Mouse (Mus musculus): Measurements from ENCODE around the gene Lrguk.

The Lrguk gene

DNA sequence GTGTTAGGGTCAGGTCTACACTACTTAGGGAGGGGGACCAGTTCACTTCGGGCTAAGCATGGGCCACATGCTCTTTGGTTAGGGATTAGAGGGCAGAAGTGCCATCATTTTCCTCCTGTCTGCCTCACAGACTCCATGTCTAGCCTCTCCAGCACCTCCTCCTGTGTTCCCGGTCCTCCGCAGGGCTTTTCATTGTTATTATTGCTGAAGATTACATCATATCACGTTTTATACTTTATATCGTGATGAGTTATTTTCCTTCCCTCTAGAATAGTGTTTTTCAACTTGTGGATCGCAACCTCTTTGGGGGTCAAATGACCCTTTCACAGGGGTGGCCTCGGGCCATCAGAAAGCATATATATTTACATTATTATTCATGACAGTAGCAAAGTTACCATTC is 37.5 kb downstream of the Lrguk start:
- DNase-seq (ENCODE audit: low spot score) = no peak

DNA sequence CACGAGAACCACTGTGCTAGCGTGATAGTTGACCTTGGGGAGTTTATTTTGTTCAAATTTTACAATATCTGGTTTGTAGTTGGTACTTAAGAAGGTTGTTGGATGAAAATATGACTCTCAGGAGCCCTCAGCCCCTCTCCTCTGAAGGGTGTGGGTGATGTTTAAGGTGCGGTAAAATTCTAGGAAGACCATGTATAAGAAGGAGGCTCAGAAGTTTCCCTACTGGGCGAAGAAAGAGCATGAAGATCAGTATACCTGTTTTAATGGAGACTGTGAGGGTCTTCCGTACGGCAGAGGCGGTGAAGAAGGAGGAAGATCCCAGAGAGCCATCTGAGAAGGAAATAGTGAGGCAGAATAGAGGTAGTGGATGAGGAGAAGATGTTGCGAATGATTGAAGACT is 38.0 kb downstream of the Lrguk start:
- DNase-seq (ENCODE audit: low spot score) = no peak

DNA sequence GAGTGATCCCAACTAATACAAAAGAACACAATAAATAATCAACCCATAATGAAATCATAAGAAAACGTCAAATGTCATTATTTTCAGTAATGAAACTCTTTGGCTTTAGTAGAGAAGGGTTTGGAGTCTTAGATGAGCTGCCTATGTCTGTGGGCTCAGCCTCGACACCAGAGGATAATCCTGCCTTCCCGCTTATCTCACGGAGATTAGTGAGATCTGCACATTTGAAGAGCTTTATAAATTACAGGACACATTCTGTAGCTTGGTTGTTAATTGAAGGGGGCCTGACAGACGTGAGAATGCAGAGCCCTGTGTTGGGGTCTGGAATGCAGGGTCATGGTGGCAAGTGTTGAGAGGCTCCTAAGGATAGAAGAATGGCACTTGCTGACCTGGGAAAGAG is 42.7 kb downstream of the Lrguk start:
- DNase-seq (ENCODE audit: low spot score) = no peak

DNA sequence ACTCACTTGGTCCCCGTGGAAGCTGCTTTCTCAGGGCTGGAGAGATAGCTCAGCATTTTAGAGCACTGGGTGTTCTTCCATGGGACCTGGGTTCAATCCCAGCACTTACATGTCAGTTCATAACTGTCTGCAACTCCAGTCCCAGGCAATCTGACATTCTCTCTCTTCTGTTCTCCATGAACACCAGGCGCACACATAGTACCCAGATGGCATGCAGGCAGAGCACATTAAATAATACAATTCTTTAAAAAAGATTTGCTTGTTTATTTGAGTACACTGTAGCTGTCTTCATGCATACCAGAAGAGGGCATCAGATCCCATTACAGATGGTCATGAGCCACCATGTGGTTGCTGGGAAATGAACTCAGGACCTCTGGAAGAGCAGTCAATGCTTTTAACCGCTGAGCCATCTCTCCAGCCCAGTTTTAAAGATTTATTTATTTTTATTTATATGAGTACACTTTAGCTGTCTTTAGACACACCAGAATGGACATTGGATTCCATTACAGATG is 44.7 kb downstream of the Lrguk start:
- DNase-seq (ENCODE audit: low spot score) = no peak

DNA sequence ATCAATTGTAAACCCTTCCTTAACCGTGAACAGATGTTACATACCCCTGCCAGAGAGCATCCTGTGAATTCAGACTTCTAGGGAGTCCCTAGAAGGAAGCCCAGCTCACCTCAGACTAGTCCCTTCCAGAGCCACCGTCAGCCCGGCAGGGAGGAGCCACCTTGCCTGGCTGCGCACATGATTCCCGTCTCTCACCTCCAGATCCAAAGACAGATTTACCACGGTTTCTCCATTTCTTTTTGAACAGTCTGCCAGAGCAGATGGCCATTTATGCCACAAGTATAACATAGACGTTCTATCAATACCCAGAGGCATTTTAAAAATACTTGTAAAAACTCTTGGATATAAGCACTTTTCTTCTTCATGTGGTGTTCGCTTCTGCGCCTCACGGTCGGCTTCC is 46.3 kb downstream of the Lrguk start:
- no peak for DNase-seq (ENCODE audit: low spot score)

DNA sequence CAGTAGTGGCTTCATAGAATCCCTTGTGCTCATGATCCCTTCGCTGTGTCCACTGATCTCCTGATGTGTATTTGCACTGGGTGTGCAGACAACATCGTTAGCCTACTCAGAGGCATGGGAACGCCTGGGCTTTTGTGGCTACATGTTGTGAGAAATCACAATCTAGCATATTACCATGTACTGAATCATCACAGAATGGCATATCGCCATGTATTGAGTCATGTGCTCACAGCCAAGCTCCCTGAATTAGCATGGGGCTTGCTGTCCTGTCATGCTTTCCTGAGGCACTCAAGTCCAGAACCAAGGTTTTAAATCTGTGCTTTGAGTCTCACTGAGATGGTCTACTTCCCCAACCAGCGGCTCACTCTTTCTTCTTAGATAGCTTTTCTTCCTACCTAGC is 54.2 kb downstream of the Lrguk start:
- DNase-seq (ENCODE audit: low spot score) = no peak

DNA sequence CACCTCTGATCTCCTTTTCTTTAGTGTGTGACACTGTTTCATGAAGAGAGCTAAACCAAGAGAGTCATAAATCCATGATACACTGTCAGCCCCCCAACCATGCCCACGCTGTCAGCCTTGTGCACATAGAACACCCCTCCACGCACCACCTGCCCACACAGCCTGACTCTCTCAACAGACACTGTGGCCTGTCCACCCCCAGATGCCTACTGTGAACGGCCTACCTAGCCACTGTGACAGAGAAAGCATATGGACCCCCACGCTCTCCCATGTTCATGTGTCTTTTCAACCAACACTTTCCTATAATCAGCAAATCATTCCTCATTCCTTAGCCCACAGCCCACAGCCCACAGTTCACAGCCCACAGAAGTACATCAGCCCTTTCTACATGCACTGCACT is 58.5 kb downstream of the Lrguk start:
- no peak for DNase-seq (ENCODE audit: low spot score)

DNA sequence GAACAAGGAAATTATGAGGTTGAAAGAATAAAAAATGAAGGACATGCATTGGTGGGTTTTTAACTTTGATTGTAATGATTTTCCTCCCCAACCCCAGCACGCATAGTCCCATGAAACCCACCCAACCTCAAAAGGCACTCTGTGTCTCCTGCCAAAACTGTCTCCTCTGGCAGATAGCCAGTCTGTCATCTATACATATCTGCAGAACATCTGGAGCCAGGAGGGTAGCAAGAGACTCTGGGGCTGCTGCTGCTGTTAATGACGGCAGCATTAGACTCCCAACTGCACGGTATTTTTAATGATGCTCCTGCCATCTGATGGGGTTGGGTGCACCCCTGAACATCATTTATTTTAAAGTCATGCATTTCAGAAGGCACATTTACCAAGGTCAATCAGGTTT is 59.7 kb downstream of the Lrguk start:
- no peak for DNase-seq (ENCODE audit: low spot score)

DNA sequence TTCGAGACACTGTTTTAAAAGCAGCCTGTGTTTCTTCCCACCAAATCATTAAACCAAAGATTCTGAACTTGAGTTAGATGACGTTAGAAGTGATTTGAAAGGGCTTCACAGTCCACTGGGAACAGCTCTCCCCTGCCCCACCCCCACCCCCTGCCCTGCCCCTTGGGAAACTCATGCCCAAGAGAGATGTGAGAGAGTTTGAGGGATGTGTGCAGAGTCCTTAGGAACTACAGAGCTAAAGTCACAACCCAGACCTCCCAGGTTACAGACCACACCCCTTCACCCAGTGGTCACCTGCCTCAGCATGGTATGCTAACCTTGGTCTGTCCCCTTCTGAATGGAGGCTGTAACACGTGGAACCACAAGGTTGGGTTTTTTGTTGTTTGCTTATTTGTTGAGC is 62.3 kb downstream of the Lrguk start:
- no peak for DNase-seq (ENCODE audit: low spot score)

DNA sequence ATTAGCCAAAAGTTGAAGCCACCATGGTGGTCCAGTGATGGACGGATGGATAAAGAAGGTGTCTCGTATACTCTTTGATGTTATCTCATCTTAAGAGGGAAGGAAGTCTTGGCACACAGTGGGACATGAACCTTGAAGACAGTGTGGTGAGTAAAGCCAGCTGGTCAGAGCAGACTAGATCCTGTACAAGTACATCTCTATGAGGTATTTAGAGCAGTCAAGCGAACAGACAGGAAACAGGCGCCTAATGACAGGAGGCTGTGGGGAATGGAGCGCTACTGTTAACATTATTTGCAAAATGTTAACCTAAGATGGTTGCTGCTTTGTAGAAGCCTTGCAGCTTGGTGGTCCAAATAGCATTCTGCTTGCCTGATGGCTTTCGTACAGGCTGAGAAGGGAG is 67.0 kb downstream of the Lrguk start:
- no peak for DNase-seq (ENCODE audit: low spot score)

DNA sequence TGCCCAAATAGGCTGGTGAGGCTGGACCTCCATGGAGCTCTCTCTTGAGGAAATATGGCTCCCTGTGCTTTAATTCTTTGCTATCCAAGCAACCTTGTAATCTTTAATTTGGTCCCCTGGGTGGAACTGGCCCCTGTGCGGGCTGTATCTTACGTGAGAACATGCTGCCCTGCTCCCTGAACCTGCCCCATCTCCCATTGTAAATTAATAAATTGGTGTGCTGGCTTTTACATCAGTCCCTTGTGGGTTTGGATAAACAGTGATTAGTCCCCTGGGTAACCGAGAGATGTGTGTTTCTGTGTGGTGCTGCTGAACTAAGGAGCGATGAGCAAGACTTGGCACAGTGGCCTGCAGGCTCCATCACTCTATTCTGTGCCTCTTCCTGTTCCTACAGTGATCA is 67.7 kb downstream of the Lrguk start:
- no peak for DNase-seq (ENCODE audit: low spot score)

DNA sequence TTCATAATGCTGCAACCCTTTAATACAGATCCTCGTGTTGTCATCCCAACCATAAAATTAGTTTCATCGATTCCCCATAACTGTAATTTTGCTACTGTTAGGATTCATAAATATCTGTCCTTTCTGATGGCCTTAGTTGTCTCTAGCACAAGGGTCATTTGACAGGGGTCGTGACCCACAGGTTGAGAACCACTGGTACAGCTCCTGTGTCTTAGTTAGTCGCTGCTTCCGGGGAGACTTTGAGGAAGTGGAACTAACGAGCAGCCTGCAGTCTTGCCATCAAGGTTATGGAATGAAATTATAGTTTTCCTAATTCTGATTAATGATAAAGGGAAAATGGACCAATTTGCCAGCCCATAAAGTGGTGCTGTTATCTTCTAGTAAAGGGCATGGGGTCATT is 70.5 kb downstream of the Lrguk start:
- DNase-seq (ENCODE audit: low spot score) = no peak

DNA sequence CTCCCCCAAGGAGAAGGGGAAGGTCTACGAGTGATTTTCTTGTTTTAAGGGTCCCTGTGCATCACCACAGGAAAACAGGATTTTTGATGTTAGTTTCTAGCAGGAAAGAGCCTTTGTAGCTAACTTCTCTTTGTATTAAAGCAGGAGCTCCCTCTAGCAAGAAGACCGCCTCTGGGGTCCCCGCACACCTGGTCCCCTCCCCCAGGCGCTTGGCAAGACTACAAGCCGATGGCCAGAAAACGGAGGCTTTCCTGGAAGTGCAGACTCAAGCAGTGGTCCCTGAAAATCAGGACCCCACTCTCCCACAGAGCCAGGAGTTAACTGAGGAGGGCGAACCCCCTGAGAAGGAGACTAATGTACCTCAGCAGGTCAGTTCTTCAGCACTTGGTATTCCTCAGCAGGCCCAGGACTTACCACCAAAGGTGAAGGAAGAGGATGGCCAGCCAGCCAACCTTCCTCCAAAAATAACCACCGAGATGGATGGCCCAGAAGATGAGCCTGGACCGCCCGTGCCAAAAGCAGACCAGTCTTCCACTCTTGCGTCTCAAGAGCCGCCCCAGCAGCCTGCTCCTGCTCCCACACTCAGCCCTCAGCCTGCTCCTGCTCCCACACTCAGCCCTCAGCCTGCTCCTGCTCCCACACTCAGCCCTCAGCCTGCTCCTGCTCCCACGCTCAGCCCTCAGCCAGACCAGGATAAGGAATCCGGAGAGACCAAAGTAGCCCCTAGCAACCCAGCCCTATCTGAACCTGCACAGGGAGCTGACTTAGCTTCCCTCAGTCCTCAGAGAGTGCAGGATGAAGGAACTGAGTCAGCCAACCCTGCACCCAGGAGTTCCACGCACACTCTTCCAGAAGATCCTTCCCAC is 72.5 kb downstream of the Lrguk start:
- no peak for DNase-seq (ENCODE audit: low spot score)

DNA sequence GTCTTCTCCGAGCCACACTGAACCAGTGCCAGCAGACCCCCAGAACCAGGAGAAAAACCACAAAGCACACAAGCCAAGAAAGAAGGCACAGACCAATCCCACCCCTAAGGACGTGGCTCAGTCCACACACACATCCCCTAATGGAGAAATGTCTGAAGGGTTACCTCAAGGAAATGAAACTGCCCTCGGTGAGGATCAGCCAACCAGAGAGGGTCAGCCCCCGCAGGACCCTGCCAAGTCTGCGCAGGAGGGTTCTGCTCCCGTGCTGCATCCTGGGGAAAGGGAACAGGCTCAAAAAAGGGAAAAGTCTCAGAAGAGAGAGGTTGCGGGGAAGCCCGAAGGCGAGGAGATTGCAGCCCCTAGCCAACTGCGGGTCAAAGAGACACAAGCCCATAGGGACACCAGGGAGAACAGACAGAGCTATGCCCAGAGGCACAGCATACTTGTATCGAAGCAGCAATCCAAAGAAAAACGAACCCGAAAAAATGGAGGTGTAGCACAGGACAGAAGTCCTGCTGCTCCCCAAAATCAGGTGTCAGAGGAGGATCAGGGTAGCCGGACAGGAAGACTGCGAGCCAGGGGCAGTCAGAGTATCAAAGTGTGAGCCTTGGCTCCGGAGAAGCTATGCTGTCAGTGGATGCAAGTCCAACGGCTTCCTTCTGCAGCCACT is 74.1 kb downstream of the Lrguk start:
- DNase-seq (ENCODE audit: low spot score) = no peak

DNA sequence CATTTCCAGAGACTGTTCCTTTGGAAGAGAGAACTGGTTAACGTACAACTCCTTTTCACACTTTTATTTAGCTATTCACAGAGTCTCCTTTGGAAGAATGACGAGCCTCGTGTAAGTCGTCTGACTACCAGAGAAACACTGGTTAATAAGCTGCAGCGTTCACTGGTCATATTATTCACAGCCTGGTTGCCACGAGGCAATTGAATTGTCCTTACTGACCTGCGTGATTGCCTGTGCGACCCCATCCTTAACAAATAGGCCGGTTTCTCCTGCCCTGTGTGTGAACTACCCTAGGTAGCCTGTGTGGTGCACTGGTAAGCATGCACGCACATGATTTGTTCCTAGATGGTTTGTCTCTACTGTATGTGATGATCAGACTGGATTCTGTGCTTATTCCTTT is 81.3 kb downstream of the Lrguk start:
- DNase-seq (ENCODE audit: low spot score) = no peak

DNA sequence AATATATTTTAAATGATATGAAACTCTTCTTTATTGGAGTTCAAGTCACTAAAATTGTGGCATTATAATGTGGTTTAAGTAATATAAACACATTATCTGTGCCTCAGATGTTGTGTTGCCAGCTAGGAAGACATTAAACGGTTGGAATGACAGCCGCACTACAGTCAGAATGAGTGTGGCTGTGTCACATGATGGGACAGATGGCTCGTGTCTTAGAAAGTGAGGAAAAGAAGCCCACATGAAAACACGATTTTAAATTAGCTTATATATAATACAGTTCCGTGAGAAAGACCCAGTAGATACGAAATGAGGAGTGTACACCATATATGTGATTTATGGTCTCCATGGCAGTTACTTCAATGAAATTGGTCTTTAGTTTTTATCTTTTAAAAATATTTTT is 82.2 kb downstream of the Lrguk start:
- DNase-seq (ENCODE audit: low spot score) = no peak

DNA sequence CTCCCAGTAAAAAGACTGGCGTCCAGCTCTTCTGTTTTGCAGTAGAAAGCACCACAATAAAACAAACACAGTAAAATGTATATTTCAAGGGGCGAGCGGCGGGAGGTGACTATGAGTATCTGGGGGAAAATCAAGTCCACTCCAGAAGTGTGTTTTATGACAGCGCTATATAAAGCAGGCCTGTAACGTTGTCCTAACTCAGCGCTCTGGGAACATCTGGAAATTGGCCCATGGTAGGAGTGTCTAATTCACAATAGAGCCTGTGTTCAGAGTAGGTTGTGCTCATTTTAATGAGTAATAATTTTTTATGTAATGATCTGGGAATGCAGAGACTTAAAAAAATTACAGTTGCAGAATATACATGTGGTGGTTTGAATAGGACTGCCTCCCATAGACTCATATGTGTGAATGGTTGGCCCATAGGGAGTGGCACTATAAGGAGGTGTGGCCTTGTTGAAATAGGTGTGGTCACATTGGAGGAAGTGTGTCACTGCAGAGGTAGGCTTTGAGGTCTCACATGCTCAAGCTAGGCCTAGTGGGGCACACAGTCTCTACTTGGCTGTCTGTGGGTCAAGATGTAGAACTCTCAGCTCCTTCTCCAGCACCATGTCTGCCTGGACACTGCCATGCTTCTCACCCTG is 87.7 kb downstream of the Lrguk start:
- no peak for DNase-seq (ENCODE audit: low spot score)

DNA sequence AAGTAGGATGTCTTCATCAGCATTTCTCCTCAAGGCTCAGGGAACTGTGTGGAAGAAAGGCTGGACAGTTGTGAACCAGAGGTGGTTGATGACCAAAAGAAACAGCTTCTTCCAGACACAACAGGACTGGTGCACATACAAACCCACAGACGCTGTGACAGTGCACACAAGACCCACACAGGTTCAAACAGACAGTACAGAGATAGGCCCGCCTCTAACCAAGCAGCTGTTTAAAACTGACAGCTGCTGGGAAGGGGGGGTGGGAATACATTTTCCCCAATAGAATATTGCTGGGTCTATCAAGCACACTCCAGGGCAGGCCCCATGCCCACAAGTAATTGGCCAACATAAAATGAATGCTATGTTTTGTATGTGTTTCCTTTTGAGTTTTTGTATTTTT is 95.2 kb downstream of the Lrguk start:
- DNase-seq (ENCODE audit: low spot score) = no peak

DNA sequence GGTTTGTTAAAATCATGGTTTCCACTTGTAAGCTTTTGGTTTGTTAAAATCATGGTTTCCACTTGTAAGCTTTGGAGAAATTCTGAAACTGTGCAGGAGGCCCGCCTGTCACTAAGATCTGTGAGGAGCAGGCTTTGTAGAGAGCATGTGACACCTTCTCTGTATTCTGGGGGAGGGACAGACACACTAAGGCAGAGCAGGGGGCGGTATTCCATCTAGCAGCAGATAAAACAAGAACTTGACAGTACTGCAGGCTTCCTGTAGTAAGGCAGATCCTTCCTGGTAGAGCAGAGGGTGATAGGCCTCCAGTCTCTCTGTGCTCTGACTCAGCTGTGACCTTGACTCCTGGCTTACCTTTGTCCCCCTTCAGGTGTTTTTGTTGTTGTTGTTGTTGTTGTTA is 100.0 kb downstream of the Lrguk start:
- no peak for DNase-seq (ENCODE audit: low spot score)

DNA sequence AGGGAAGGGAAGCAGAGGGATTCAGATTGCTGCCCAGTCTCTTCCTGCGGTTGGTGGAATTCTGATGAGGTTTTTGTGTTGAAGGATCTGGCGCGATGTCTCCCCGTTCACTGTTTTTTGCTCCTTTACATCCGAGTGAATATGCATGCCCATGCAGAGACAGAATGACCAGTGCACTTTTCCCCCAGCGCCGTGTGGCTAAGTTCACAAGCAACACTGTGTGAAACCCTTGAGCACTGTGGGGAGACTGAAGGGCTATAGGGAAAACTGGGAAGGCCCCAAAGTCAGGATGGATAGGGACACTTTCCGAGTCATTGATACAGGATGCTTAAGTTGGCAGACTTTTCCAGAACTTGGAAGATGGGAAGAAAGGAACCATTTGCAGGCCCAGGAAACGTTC is 103.1 kb downstream of the Lrguk start:
- no peak for DNase-seq (ENCODE audit: low spot score)

DNA sequence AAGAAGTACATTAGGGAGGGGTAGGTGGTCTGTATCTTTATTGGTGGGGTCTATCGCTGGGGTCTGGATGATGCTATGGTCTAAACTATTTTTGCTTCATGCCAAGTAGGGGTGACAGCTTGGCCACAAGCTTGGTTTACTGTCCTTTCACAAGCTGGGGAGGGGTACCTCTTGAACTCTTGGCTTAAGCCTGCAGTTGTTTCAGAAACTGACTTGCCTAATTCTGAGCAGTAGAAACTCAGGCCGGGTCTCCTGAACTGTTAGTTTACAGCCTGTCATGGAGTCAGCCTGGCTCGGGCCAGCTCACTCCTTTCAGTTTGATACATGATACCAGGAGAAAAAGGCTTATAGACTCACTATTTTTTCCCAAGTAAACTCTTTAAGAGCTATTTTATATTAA is 109.1 kb downstream of the Lrguk start:
- no peak for DNase-seq (ENCODE audit: low spot score)

DNA sequence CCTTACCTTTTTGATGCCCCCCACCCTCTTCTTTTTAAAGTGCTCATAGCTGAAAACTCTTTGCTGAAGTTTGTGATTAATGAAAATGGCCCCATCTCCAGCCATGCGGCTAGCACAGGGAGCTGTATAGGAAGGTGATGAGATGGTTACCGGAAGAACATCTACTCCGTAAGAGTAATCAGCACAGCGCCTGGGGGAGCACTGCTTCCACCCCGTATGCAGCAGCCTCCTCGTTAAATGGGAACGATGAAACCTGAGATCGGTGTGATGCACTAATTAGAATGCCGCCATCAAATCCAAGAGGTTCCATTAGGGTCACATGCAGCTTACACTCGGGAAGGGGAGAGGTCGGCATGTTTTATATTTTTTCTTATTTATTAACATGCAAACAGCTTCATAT is 113.7 kb downstream of the Lrguk start:
- no peak for DNase-seq (ENCODE audit: low spot score)

DNA sequence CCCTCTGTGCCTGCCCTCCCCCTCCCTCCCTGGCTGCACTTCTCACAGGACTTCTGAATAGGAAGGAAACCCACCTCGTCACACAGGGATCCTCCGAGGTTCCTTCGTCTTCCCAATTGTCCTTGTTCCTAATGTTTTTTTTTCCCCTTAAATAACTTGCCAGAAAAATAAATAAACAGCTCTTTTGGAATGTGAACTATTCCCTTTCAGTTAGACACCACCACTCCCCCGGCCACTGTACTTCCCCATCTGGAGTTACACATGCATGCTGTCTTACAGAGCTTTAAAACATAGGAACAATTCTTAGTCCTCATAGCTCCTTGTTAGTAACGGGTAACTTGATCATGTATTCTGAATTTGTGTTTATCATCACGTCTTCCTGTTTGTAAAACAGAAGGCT is 116.8 kb downstream of the Lrguk start:
- DNase-seq (ENCODE audit: low spot score) = no peak
